In genomic region chr6:120324295-120324927, GRCm38 (mm10) we compare ENCODE assay signal across 9 mouse cellular contexts. TPM values are rescaled to one million over a fixed set of nuclear protein-coding genes. Genes with fewer than 3 reads are reported as not detected.
DNase-seq lines count a peak whose midpoint lies in the region; ATAC-seq and TF ChIP-seq lines count a peak whose summit lies in the region.
"Had no signal": no experiment of that assay in that cellular context is flagged by ENCODE, and none has a peak within 500 bp of the region (broad histone marks: within the 10 kb centered on the region; RNA-seq: fewer than 3 reads in every experiment).

No protein-coding gene starts in this region.

- no peaks in the 10 kb centered on the region for H3K27me3 ChIP-seq in liver, embryonic 11.5 days (replicated peaks; ENCODE audit: control insufficient read depth, insufficient read depth, low read length)
- H3K27me3 ChIP-seq: limb, embryonic 12.5 days had no signal

- H3K4me2 ChIP-seq in liver, embryonic 11.5 days: no peak overlapping the region
- H3K4me2 ChIP-seq: limb, embryonic 12.5 days had no signal

- peak; percentile 29; the same call in 1 of the 2 replicates for ATAC-seq in liver, embryonic 11.5 days (replicated peaks; ENCODE audit: low FRiP score)

- no peak overlapping the region for H3K27ac ChIP-seq in ES-E14 (ENCODE audit: insufficient read depth, low read depth, low read length, poor library complexity, severe bottlenecking)
- no peak overlapping the region for H3K27ac ChIP-seq in liver, embryonic 11.5 days (ENCODE audit: low read depth, low read length)
- H3K27ac ChIP-seq: limb, embryonic 12.5 days had no signal

- 26% methylated on average over 6 of the region's 6 CpGs for WGBS in liver, embryonic 11.5 days

- no peak overlapping the region for H3K9ac ChIP-seq in ES-E14 (ENCODE audit: insufficient read depth, low read depth, low read length, poor library complexity, severe bottlenecking)
- H3K9ac ChIP-seq in liver, embryonic 11.5 days (ENCODE audit: low read depth, low read length): no peak overlapping the region
- H3K9ac ChIP-seq: limb, embryonic 12.5 days had no signal

- in situ Hi-C loops in ES-E14 (cut with MboI; ENCODE audit: low sequenced_read_pairs in 2 of 2, unreplicated experiment in 2 of 2): no loop called here

- H3K9me3 ChIP-seq in ES-E14 (ENCODE audit: control insufficient read depth, insufficient read depth, low read depth, low read length): no peaks in the 10 kb centered on the region
- no peaks in the 10 kb centered on the region for H3K9me3 ChIP-seq in liver, embryonic 11.5 days (ENCODE audit: control insufficient read depth, low read length)
- H3K9me3 ChIP-seq: limb, embryonic 12.5 days had no signal

- peaks cover 17% of the 10 kb centered on the region for H3K36me3 ChIP-seq in ES-E14 (ENCODE audit: control insufficient read depth, insufficient read depth, low read length, poor library complexity, severe bottlenecking)
- peaks cover 16% of the 10 kb centered on the region for H3K36me3 ChIP-seq in liver, embryonic 11.5 days (ENCODE audit: control insufficient read depth, insufficient read depth, low read length)

- H3K4me1 ChIP-seq in ES-E14 (ENCODE audit: control insufficient read depth in 2 of 2, insufficient read depth in 2 of 2, low read length in 2 of 2, poor library complexity in 1 of 2): peaks cover 2 to 4% of the 10 kb centered on the region in 2 experiments; a peak in 3 of 4 replicates
- H3K4me1 ChIP-seq in liver, embryonic 11.5 days (replicated peaks; ENCODE audit: control insufficient read depth, insufficient read depth, low read length): no peaks in the 10 kb centered on the region
- H3K4me1 ChIP-seq: limb, embryonic 12.5 days had no signal

- DNase-seq in A20 (ENCODE audit: low read depth, low spot score) (peak; percentile 71), ES-E14 (ENCODE audit: low read depth, low spot score) (peak; percentile 82)
- peak; percentile 30 for DNase-seq in cerebellum, adult 11-12 months
- peak; percentile 83 for DNase-seq in forelimb bud, embryonic 11.5 days (ENCODE audit: low read depth, low spot score)
- peak; percentile 49 to 69 for DNase-seq in kidney, adult 8-10 months
- peak; percentile 38 for DNase-seq in liver, embryonic 11.5 days (ENCODE audit: low spot score)
- DNase-seq in retina, adult 2 months (ENCODE audit: low read depth, low spot score): peak; percentile 67
- DNase-seq in thymus, postnatal 36 days: peak; percentile 26 to 36

- no peak overlapping the region for H3K4me3 ChIP-seq in ES-E14 (ENCODE audit: insufficient read depth in 1 of 2, low read depth in 1 of 2, low read length in 2 of 2, poor library complexity in 1 of 2, severe bottlenecking in 1 of 2)
- no peak overlapping the region for H3K4me3 ChIP-seq in liver, embryonic 11.5 days (ENCODE audit: low read depth, low read length)
- H3K4me3 ChIP-seq: limb, embryonic 12.5 days had no signal

TF ChIP-seq in ES-E14, 5 proteins besides CTCF, POLR2A, EP300 and RAD21:
- TF ChIP-seq ZC3H11A (IDR thresholded peaks at IDR 0.05; ENCODE audit: borderline replicate concordance, low read depth, low read length) (peak; percentile 50; the same call in 1 of the 2 replicates), HCFC1 (IDR thresholded peaks at IDR 0.05; ENCODE audit: borderline replicate concordance, insufficient read depth, low read length) (no peak), CHD2 (IDR thresholded peaks at IDR 0.05; ENCODE audit: low read depth, low read length) (no peak), MAFK (IDR thresholded peaks at IDR 0.05; ENCODE audit: insufficient read depth, low read depth, low read length) (peak; percentile 61; the same call in 1 of the 2 replicates), ZNF384 (IDR thresholded peaks at IDR 0.05; ENCODE audit: low read depth, low read length) (no peak)

RNA-seq across cellular contexts. Expression of gene B4galnt3, which starts 30.1 kb away (rescaled TPM):
- 34.1 and 64.9 TPM in 2 replicates for total RNA-seq in ES-E14 (2012; rRNA removed)
- polyA plus RNA-seq in liver, embryonic 11.5 days (2014; fragmentation: Nextera tagmentation; extraction: Ambion mirVana): 0.08 and 0.25 TPM in 2 replicates

RNA-seq across cellular contexts. Expression of gene D330020A13Rik, which starts 30.2 kb away (rescaled TPM):
- 4.4 and 9.8 TPM in 2 replicates for total RNA-seq in ES-E14 (2012; rRNA removed)
- polyA plus RNA-seq in liver, embryonic 11.5 days (2014; fragmentation: Nextera tagmentation; extraction: Ambion mirVana): not detected in 2 replicates

RNA-seq across cellular contexts. Expression of gene Kdm5a, which starts 39.5 kb away (rescaled TPM):
- 46.6 and 53.3 TPM in 2 replicates for total RNA-seq in ES-E14 (2012; rRNA removed)
- polyA plus RNA-seq in liver, embryonic 11.5 days (2014; fragmentation: Nextera tagmentation; extraction: Ambion mirVana): 59.9 and 63.4 TPM in 2 replicates

RNA-seq across cellular contexts. Expression of gene Ccdc77, which starts 39.8 kb away (rescaled TPM):
- 32.2 and 32.8 TPM in 2 replicates for total RNA-seq in ES-E14 (2012; rRNA removed)
- 25.4 and 25.5 TPM in 2 replicates for polyA plus RNA-seq in liver, embryonic 11.5 days (2014; fragmentation: Nextera tagmentation; extraction: Ambion mirVana)

Comparison
In these comparisons a context has a peak if more than half of its experiments do, and no peak if none do; other contexts are left out.
1. DNase-seq: peak in every context shown above with its lines; median percentile 83 in forelimb bud, embryonic 11.5 days; 82 in ES-E14; 71 in A20; 67 in retina, adult 2 months; 59 in kidney, adult 8-10 months; 38 in liver, embryonic 11.5 days; 31 in thymus, postnatal 36 days; 30 in cerebellum, adult 11-12 months.